Mouse (Mus musculus) liver, embryonic 14.5 days (tissue): ENCODE data around the gene Fshb.

Source experiments
- CTCF ChIP-seq: IDR thresholded peaks from 2 replicates; pipeline ENCODE4 v1.5.1; 2016; ENCODE audit warnings: antibody characterized with exemption, low read depth, control low read depth
- EP300 ChIP-seq: IDR thresholded peaks from 2 replicates; pipeline ENCODE4 v1.6.1; 2016; ENCODE audit warnings: antibody characterized with exemption, low read depth

GRCm38 (mm10) chr2:107040816-107041215 lies 18.6 kb downstream of the Fshb start:
- TF ChIP-seq CTCF = no peak
- TF ChIP-seq EP300 = no peak
